Mouse (Mus musculus) lung, adult 18-20 months (tissue): ENCODE measurements around the gene Idh2.
A peak's percentile ranks its signal among the peaks of the same experiment; 100 is the strongest.
"Not testable (repeated sequence)": the region's sequence is repeated elsewhere in the genome, so short reads cannot be mapped to it uniquely, and the experiment has no call there.

Experiments used
- DNase-seq, 2 experiments: peaks; one replicate each; pipeline ENCODE4 v3.0.0; 2022; ENCODE audit warnings: mixed read lengths in 2 of 2

Idh2 gene

GRCm38 (mm10) chr7:80115224-80115590 is at the start of gene Idh2:
Gene Idh2 (minus strand): TSS chr7:80115392.
- peak; percentile 94 to 96 for DNase-seq

- DNase-seq = peak; percentile 87 to 92
Measured at GRCm38 (mm10) chr7:80160945-80161306, 45.7 kb upstream of the Idh2 start.

GRCm38 (mm10) chr7:80160293-80160944 is 45.2 kb upstream of the Idh2 start:
- DNase-seq = peak; percentile 70 to 78

GRCm38 (mm10) chr7:80158496-80159268 is 43.5 kb upstream of the Idh2 start:
- no peak for DNase-seq

- peak; percentile 81 to 85 for DNase-seq
Measured at GRCm38 (mm10) chr7:80156711-80157227, 41.6 kb upstream of the Idh2 start.

DNA sequence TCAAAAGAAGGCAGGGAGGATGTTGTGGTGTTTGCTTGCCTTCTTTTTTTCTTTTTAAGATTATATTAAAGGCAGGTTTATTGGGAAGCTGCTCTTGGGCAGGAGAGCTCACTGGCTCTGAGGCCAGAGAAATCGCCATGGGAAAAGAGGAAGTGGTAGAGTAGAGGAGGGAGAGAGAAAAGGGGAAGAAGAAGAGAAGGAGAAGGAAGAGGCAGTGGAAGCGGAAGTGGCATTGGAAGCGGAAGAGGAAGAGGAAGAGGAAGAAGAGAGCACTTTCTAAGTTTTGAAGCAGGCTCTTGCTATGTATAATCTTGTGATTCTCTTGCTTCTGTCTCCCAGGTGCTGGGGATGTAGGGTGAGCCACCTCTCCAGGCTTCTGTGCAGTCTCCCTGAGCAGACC is 39.5 kb upstream of the Idh2 start:
- no peak for DNase-seq

- DNase-seq = no peak
Measured at GRCm38 (mm10) chr7:80152756-80153155, 37.6 kb upstream of the Idh2 start.

DNA sequence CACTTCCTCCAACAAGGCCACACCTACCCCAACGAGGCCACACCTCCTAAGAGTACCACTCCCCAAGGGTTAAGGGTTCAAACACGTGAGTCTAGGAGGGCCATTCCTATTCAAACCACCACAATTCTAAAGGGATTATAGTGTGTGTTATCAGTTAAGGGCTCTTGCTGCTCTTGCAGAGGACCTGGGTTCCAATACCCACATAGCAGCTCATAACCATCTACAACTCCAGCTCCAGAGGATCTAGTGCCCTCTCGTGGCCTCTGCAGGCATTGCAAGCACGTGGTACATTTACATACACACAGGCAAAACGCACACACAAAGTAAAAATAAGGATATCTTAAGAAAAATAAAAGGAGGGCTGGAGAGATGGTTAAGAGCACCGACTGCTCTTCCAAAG is 37.0 kb upstream of the Idh2 start:
- no peak for DNase-seq

DNA sequence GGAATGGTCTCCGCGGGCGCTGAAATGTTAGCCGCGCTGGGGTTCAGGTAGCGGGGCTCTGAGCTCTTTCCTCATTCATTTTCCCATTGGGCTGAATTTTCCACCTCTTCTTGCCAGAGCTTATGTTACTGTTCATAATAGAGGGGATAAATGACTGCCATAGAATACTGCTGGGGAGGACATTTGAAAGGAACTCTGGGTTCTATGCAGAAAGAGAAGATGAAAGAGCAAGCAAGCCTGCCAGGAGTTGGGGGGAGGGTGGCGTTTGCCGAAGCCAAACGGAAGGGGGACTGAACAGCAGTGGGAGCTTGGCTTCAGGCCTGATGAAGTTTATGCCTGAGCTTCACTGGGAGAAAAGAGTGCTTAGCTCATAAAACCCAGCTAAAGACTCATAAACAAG is 34.2 kb upstream of the Idh2 start:
- no peak for DNase-seq

DNA sequence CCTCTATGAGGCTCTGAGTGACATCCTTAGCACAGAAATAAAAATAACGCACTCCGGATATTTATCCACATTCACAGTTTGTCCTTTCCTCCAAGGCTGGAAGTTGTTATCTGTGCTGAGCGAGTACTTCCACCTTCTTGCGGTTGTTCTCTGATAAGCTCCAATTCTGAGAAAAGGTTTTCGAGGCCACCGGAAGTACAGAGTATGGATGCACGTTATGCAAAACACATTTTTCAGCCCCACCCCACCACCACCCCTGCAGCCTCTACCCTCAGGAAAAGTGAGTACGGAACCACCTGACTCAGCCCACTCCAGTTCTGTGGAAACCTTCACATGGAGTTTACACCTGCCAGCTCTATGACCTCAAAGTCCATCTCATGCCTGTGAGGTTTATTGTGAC is 30.9 kb upstream of the Idh2 start:
- DNase-seq = no peak

- DNase-seq = no peak
Measured at GRCm38 (mm10) chr7:80144695-80145094, 29.5 kb upstream of the Idh2 start.

- DNase-seq = peak; percentile 60 to 66
Measured at GRCm38 (mm10) chr7:80143331-80144273, 28.4 kb upstream of the Idh2 start.

- peak; percentile 73 to 75 for DNase-seq
Measured at GRCm38 (mm10) chr7:80140815-80141214, 25.6 kb upstream of the Idh2 start.

- no peak for DNase-seq
Measured at GRCm38 (mm10) chr7:80138375-80138774, 23.2 kb upstream of the Idh2 start.

GRCm38 (mm10) chr7:80135173-80135532 is 20.0 kb upstream of the Idh2 start:
- DNase-seq = no peak

DNA sequence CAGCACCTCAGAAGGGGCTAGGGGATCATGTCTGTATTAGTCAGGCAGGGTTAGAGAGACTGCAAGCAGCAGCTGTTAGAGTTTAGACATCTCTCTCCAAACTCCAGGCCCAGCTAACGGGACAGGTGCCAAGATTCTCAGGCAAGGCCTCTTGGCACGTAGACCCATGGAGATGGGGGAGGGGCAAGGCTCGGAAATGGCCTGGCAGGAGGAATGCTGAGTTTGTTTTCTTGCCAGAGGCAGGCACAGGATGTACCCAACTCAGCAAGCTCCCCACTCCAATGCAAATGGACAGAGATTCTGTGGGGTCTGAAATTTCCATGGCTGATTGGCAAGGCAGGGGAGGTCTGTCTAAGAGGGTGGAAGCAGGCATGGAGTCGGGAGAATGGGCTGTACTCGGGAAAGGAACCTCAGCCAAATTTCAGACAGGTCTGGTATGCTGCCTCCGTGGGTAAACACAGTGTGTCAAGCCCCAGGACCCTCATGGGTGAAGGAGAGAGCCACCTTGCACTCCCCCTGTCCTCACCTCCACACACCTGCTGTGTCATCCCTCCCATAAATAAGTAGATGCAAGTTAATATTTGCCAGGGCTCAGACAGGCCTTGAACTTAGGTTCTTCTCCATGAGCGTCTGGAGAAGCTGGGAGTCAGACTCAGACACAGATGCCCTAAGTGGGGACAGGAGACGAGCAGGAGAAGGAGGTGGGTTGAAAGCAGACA is 19.4 kb upstream of the Idh2 start:
- peak; percentile 91 to 94 for DNase-seq

- DNase-seq = peak; percentile 38 to 41
Measured at GRCm38 (mm10) chr7:80132541-80132940, 17.3 kb upstream of the Idh2 start.

DNA sequence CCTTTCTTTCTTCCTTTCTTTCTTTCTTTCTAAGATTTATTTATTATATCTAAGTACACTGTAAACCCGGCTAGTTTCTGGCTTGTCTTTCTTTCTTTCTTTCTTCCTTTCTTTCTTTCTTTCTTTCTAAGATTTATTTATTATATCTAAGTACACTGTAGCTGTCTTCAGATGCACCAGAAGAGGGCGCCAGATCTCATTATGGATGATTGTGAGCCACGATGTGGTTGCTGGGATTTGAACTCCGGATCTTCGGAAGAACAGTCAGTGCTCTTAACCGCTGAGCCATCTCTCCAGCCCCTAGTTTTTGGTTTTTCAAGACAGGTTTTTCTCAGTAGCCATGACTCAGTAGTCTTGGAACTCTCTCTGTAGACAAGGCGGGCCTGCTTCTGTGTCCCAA is 16.1 kb upstream of the Idh2 start:
- not testable (repeated sequence) for DNase-seq

DNA sequence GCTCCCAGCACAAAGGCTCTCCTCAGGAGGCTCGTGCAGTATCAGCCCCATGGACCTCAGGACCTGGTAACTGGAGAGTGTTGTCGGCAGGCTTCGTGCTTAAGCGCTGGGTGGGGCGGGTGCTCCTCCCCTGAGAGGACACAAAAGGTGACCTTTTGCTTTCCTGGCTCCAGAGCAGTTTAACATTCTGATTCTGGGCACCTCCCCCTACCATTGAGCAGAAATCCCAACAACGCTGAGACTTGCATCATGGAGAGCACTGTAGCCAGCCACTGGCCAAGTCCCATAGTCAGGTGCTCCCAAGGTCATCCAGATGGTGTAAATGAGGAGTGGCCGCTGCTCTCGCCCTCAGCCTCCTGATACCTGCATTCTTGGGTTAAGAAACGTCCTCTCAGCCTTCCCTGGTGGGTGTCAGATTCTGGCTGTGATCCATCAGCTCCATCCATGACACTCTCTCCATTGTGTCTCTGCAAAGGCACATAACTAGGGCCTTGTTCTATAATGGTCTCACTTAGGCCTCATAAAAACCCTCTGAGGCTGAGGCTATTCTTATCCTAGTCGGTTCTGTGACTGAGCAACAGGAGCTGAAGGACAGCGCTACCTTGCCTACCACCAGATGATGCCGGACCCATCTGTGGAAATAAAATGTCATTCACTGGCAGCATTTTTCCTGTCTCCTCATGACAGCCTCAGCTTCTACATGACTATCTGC is 15.3 kb upstream of the Idh2 start:
- peak; percentile 47 to 60 for DNase-seq

GRCm38 (mm10) chr7:80129278-80129677 is 14.1 kb upstream of the Idh2 start:
- DNase-seq = peak in 1 of 2 experiments; percentile 30

- no peak for DNase-seq
Measured at GRCm38 (mm10) chr7:80123672-80124071, 8.5 kb upstream of the Idh2 start.

- DNase-seq = peak; percentile 28 to 40
Measured at GRCm38 (mm10) chr7:80123115-80123514, 7.9 kb upstream of the Idh2 start.
